Mouse (Mus musculus) G1E (cell line): ENCODE data around the gene Pip5k1a. TPM values are rescaled to one million over a fixed set of nuclear protein-coding genes. Genes with fewer than 3 reads are reported as not detected.
A peak's percentile ranks its signal among the peaks of the same experiment; 100 is the strongest.
"Not testable (repeated sequence)": the region's sequence is repeated elsewhere in the genome, so short reads cannot be mapped to it uniquely, and the experiment has no call there.

Experiments
- ATAC-seq: 2 replicates; pipeline ENCODE4 v1.8.0; 2016; ENCODE audit warnings: mild to moderate bottlenecking; ENCODE audit not compliant: insufficient number of reproducible peaks, poor library complexity, low FRiP score, severe bottlenecking; ENCODE audit errors: extremely low read depth
- DNase-seq: peaks from one replicate; pipeline ENCODE4 v3.0.0; 2012; ENCODE audit warnings: low spot score
- H3K27me3 ChIP-seq: 2 replicates; pipeline ENCODE4 v1.6.1; 2012; ENCODE audit warnings: mild to moderate bottlenecking, low read length, inconsistent platforms; ENCODE audit not compliant: insufficient read depth
- H3K36me3 ChIP-seq: replicated peaks from 2 replicates; pipeline ENCODE3; 2012; ENCODE audit warnings: mild to moderate bottlenecking, inconsistent platforms
- H3K4me1 ChIP-seq: 2 replicates; pipeline ENCODE4 v1.6.1; 2012; ENCODE audit warnings: low read depth, low read length, inconsistent platforms, mixed read lengths; ENCODE audit not compliant: insufficient read depth
- H3K4me3 ChIP-seq: 2 replicates; pipeline ENCODE4 v1.5.1; 2012; ENCODE audit warnings: low read depth, mild to moderate bottlenecking, inconsistent platforms, low read length, moderate library complexity, mixed read lengths
- H3K9me3 ChIP-seq: replicated peaks from 2 replicates; pipeline ENCODE4 v1.6.1; 2012; ENCODE audit warnings: inconsistent platforms
- CTCF ChIP-seq: IDR thresholded peaks from 2 replicates; pipeline ENCODE4 v1.5.1; 2012; ENCODE audit warnings: low read depth, low read length, inconsistent platforms, mixed read lengths
- GATA1 ChIP-seq: IDR thresholded peaks from 2 replicates; pipeline ENCODE4 v1.6.1; 2012; ENCODE audit warnings: borderline replicate concordance, low read length, inconsistent platforms, mixed read lengths
- GATA2 ChIP-seq: IDR thresholded peaks from 2 replicates; pipeline ENCODE4 v1.6.1; 2012; ENCODE audit warnings: low read depth, low read length, inconsistent platforms, borderline replicate concordance
- POLR2AphosphoS5 ChIP-seq: IDR thresholded peaks from 2 replicates; pipeline ENCODE4 v1.6.1; 2012; ENCODE audit warnings: low read depth, low read length, inconsistent platforms; ENCODE audit not compliant: insufficient replicate concordance
- TAL1 ChIP-seq: conservative IDR thresholded peaks from 2 replicates; pipeline ENCODE4 v1.6.1; 2012; ENCODE audit warnings: low read depth, low read length, inconsistent platforms, mixed read lengths
- polyA plus RNA-seq: library from polyadenylated mRNA; stranded (reverse); fragments of >175 nt; gene quantifications from 2 replicates; pipeline ENCODE4 v1.2.3, GENCODE M21; 2012
- total RNA-seq, 2 experiments: library from RNA; stranded (forward) in 1 of 2; stranded (reverse) in 1 of 2; fragments of 200-1000 nt in 1 of 2; fragments of >200 nt in 1 of 2; fragmentation: Nextera tagmentation in 1 of 2; gene quantifications; 2 replicates each; pipeline ENCODE4 v1.2.3; 2014 to 2017

Pip5k1a gene
- total and polyA plus RNA-seq, 3 experiments, result 30.0 to 67.6 (median 40.1) TPM

DNA sequence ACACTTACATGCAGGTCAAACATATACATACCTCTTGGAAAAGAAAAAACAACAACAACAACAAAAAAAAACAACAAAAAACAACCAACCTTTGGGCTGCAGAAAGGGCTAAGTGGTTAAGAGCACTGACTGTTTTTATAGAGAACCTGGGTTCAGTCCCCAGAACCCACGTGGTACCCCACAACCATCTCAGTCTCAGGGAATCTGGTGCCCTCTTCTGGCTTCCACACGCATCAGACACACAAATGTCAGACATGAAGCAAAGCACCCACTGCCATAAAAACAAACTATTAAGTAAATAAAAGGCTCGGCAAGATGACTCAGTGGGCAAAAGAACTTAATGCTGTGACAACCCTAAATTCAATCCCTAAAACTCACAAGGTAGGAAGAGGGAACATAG is 76.8 kb downstream of the Pip5k1a start:
- peaks cover 40% of the 10 kb centered on the region for H3K4me1 ChIP-seq
- DNase-seq (no peak), ATAC-seq (no peak)
- H3K27me3 ChIP-seq, result no peaks in the 10 kb centered on the region
- TF ChIP-seq CTCF, result no peak
- no peak for TF ChIP-seq POLR2AphosphoS5
- no peak for TF ChIP-seq GATA1
- TF ChIP-seq GATA2, result no peak
- no peak for TF ChIP-seq TAL1
- no peak overlapping the region for H3K4me3 ChIP-seq
- H3K36me3 ChIP-seq, result peaks cover 69% of the 10 kb centered on the region
- no peaks in the 10 kb centered on the region for H3K9me3 ChIP-seq

DNA sequence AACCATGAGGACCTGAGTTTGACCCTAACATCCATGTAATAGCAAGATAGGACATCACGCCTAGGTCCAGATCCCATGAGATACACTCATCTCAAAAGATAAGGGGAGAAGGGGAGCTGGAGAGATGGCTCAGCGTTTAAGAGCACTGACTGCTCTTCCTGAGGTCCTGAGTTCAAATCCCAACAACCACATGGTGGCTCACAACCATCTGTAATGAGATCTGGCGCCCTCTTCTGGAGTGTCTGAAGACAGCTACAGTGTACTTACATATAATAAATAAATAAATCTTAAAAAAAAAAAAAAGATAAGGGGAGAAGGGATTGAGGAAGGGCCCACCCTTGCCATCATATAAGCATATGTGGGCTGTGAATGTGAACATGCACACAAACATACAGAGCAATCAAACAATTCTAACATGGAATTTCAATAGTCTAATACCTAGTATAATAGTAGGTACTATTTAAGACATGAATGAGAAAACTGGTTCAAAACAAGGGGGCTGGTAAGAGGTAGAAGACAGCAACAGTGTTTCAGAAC is 77.4 kb downstream of the Pip5k1a start:
- not testable (repeated sequence) for DNase-seq, H3K9me3 ChIP-seq, H3K27me3 ChIP-seq, H3K4me3 ChIP-seq, ATAC-seq
- Histone ChIP-seq H3K36me3 (peaks cover 68% of the 10 kb centered on the region), H3K4me1 (peaks cover 46% of the 10 kb centered on the region)

DNA sequence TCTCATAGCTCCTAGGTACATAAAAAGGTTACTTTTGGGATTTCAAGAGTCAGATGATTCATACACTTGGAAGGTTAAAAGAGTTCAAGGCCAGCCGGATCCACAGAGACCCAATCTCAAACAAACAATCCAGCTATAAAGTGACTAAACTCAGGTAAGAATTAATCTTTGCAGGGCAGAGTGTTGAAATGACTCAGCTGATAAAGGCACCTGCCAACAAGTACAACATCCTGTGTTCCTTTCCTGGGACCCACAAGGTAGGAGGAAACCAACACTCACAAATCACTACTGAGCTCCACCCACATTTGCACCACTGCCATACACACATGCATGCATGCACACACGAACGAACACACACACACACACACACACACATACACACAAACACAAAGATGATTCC is 78.1 kb downstream of the Pip5k1a start:
- no peaks in the 10 kb centered on the region for H3K27me3 ChIP-seq
- H3K9me3 ChIP-seq, result no peaks in the 10 kb centered on the region
- H3K36me3 ChIP-seq, result peaks cover 62% of the 10 kb centered on the region
- no peak for TF ChIP-seq CTCF
- no peak for TF ChIP-seq POLR2AphosphoS5
- no peak for TF ChIP-seq GATA2
- TF ChIP-seq TAL1, result no peak
- no peak for TF ChIP-seq GATA1
- ATAC-seq (no peak), DNase-seq (no peak)
- H3K4me1 ChIP-seq, result peaks cover 46% of the 10 kb centered on the region
- H3K4me3 ChIP-seq, result no peak overlapping the region

DNA sequence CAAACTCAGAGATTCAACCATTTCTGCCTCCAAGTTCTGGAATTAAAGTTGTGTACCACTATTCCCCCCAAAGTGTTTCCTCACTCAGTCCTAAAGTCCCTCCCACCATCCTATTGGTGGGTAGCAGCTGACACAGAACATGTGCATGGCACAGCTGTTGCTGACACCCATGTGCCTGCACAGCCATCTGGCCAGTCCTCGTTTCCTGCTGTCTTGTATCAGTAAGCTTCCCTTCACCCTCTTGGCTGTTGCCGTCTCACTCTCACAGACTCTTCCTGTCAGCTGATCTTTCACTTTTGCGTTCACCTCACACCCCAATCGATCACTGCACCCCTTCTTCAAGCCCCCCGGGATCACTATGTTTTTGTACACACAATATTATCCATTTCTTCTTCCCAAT is 79.0 kb downstream of the Pip5k1a start:
- Histone ChIP-seq H3K36me3 (peaks cover 55% of the 10 kb centered on the region), H3K4me3 (0 out of 2 replicates have a peak overlapping the region, but pooled peaks have one; percentile 28), H3K9me3 (no peaks in the 10 kb centered on the region), H3K27me3 (no peaks in the 10 kb centered on the region), H3K4me1 (peaks cover 44% of the 10 kb centered on the region)
- TF ChIP-seq POLR2AphosphoS5, result 0 out of 2 replicates have a peak, but pooled peaks have one; percentile 44
- no peak for TF ChIP-seq CTCF
- DNase-seq (no peak), ATAC-seq (peak; percentile 71)

DNA sequence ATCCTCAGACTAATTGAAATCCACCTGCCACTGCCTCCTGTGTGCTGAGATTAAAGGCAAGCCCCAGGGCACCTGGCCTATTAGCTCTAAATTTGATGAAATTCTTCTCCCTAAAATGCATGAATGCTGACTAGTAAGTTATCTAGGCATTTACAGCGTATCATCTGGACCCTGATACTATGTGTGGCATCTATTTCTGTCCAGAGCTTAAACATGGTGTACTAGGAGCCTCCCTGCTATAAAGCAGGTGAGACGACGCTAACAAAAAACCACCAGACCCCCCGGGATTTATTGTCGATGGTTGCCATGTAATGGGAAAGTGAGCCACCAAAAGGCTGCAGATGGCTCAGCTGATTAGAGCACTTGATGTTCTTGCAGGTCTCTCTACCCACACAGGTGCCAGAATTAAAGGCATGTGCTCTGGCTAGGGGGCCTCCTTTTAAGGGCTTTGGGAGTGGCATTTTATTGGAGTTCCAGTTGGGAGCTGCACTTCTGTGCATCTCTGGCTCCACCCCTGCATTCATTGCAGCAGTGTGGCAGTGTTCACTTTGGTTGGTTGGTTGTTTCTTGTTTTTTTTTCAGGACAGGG is 79.6 kb downstream of the Pip5k1a start:
- DNase-seq (no peak), ATAC-seq (peak; percentile 26; the same call in 1 of the 2 replicates)
- TF ChIP-seq CTCF (no peak), TAL1 (no peak), GATA2 (no peak), POLR2AphosphoS5 (no peak)
- H3K4me3 ChIP-seq, result no peak overlapping the region
- H3K36me3 ChIP-seq, result peaks cover 54% of the 10 kb centered on the region
- H3K4me1 ChIP-seq, result peaks cover 44% of the 10 kb centered on the region
- no peaks in the 10 kb centered on the region for H3K9me3 ChIP-seq
- H3K27me3 ChIP-seq, result no peaks in the 10 kb centered on the region

DNA sequence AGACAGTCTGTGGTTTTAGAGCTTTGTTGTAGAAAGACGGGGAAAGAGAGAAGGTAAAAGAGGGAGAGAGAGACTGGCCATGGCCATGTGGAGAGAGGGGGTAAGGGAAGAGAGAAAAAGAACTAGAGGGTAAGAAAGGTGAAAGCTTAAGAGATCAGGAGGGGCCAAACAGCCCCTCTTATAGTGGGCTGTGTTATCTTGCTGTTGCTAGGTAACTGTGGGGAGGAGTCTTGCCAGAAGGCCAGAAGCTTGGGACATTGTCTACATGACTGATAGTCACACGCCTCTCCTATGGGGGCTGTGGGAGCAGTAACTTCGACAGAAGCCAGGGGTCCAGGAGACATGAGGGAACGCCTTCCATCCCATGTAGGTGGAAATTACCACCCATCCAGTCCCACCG is 81.5 kb downstream of the Pip5k1a start:
- no peak for ATAC-seq
- H3K27me3 ChIP-seq, result no peaks in the 10 kb centered on the region
- no peak overlapping the region for H3K4me3 ChIP-seq
- peaks cover 48% of the 10 kb centered on the region for H3K4me1 ChIP-seq
- TF ChIP-seq TAL1 (no peak), GATA1 (no peak)
- H3K36me3 ChIP-seq, result peaks cover 49% of the 10 kb centered on the region
- DNase-seq, result no peak
- no peaks in the 10 kb centered on the region for H3K9me3 ChIP-seq

DNA sequence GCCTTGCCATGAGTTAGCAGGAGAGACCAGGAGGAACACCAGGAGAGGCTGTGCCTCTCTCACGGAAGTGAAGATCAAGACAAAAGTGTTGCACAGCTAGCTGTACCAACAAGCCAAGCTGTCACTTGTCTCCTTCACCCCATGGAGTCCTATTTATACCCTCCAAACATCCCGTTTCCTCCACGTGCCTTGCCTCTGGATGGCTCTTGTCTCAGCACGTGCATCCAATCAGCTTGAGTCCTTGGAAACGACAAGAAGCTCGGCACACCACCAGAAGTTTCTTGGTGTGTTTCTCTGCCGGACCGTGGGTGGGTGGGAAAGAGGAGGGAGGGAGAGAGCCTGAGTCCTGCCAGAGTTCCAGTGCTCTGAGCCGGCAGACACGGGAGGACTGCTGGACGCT is 82.2 kb downstream of the Pip5k1a start:
- Histone ChIP-seq H3K27me3 (no peaks in the 10 kb centered on the region), H3K4me3 (no peak overlapping the region), H3K36me3 (peaks cover 49% of the 10 kb centered on the region), H3K9me3 (no peaks in the 10 kb centered on the region), H3K4me1 (peaks cover 48% of the 10 kb centered on the region)
- no peak for ATAC-seq
- DNase-seq, result no peak
- no peak for TF ChIP-seq TAL1
- no peak for TF ChIP-seq GATA2
- no peak for TF ChIP-seq POLR2AphosphoS5
- no peak for TF ChIP-seq GATA1
- no peak for TF ChIP-seq CTCF

DNA sequence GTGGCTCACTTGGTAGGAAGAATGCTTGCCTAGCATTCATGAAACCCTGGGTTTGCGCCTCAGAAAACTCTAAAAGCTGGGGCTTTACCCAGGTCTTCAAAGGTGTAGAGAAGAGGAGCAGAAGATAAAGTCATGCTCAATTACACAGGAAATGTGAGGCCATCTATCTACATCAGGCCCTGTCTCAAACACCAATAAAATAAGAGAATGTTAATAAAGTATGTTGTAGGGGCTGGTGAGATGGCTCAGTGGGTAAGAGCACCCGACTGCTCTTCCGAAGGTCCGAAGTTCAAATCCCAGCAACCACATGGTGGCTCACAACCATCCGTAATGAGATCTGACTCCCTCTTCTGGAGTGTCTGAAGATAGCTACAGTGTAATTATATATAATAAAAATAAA is 85.8 kb downstream of the Pip5k1a start:
- DNase-seq, result not testable (repeated sequence)

More for the DNA sequence above, 85.8 kb downstream of the Pip5k1a start:
- H3K27me3 ChIP-seq, H3K4me3 ChIP-seq, ATAC-seq, H3K9me3 ChIP-seq: not testable (repeated sequence)
- peaks cover 43% of the 10 kb centered on the region for H3K36me3 ChIP-seq
- peaks cover 37% of the 10 kb centered on the region for H3K4me1 ChIP-seq
